Mouse (Mus musculus) ES-Bruce4 (cell line): ENCODE results near the gene Kalrn.

ENCODE experiments used
- CTCF ChIP-seq: IDR thresholded peaks from one replicate; pipeline ENCODE4 v1.8.1; 2011; ENCODE audit warnings: low read depth, low read length
- EP300 ChIP-seq: IDR thresholded peaks from 2 replicates; pipeline ENCODE4 v1.6.1; 2011; ENCODE audit warnings: low read depth, low read length; ENCODE audit not compliant: insufficient read depth
- POLR2A ChIP-seq: IDR thresholded peaks from one replicate; pipeline ENCODE4 v1.8.1; 2011; ENCODE audit warnings: low read length; ENCODE audit not compliant: insufficient read depth

GRCm38 (mm10) chr16:33986993-33987392, 586.3 kb downstream of the Kalrn start:
- no peak for TF ChIP-seq CTCF
- TF ChIP-seq POLR2A, result no peak
- no peak for TF ChIP-seq EP300
